Mouse (Mus musculus) hindbrain, embryonic 16.5 days (tissue): ENCODE data around the gene Deaf1. TPM values are rescaled to one million over a fixed set of nuclear protein-coding genes. Genes with fewer than 3 reads are reported as not detected.
A peak's percentile ranks its signal among the peaks of the same experiment; 100 is the strongest.

Source experiments
- ATAC-seq: fragments of 200-750 bp; cut with Nextera tagmentation; 2 replicates; pipeline ENCODE4 v1.8.0; 2017; ENCODE audit warnings: moderate TSS enrichment, moderate library complexity
- H3K27ac ChIP-seq: fragments of 300-500 bp; sonication (generic); 2 replicates; pipeline ENCODE4 v1.5.1; 2014; ENCODE audit warnings: low read depth, mild to moderate bottlenecking, control low read depth, low read length, moderate library complexity
- H3K27me3 ChIP-seq: fragments of 300-500 bp; sonication (generic); replicated peaks from 2 replicates; pipeline ENCODE4 v1.6.1; 2014; ENCODE audit warnings: low read length; ENCODE audit not compliant: control insufficient read depth, insufficient read depth
- H3K36me3 ChIP-seq: fragments of 300-500 bp; sonication (generic); 2 replicates; pipeline ENCODE4 v1.6.1; 2014; ENCODE audit warnings: mild to moderate bottlenecking, low read length, moderate library complexity, mixed read lengths; ENCODE audit not compliant: control insufficient read depth, insufficient read depth
- H3K4me1 ChIP-seq: fragments of 300-500 bp; sonication (generic); 2 replicates; pipeline ENCODE4 v1.6.1; 2014; ENCODE audit warnings: low read depth, low read length; ENCODE audit not compliant: control insufficient read depth, insufficient read depth
- H3K4me2 ChIP-seq: fragments of 300-500 bp; sonication (generic); 2 replicates; pipeline ENCODE4 v1.6.1; 2014; ENCODE audit warnings: mild to moderate bottlenecking, low read length, control low read depth, moderate library complexity
- H3K4me3 ChIP-seq: fragments of 300-500 bp; sonication (generic); 2 replicates; pipeline ENCODE4 v1.5.1; 2014; ENCODE audit warnings: mild to moderate bottlenecking, low read length, control low read depth, moderate library complexity
- H3K9ac ChIP-seq: fragments of 300-500 bp; sonication (generic); 2 replicates; pipeline ENCODE4 v1.6.1; 2014; ENCODE audit warnings: low read depth, mild to moderate bottlenecking, control low read depth, low read length, moderate library complexity
- H3K9me3 ChIP-seq: fragments of 300-500 bp; sonication (generic); 2 replicates; pipeline ENCODE4 v1.6.1; 2014; ENCODE audit warnings: mild to moderate bottlenecking, low read length, moderate library complexity; ENCODE audit not compliant: control insufficient read depth
- WGBS: fragments of 180-500 bp; shearing (Covaris S2); extraction: QIAGEN DNeasy Blood & Tissue Kit; methylation state at CpG from one replicate; pipeline ENCODE4 v1.1.7; 2014; 5-methylcytosine and 5-hydroxymethylcytosine counted together
- polyA plus RNA-seq: library from polyadenylated mRNA; unstranded; fragments of >200 nt; fragmentation: Nextera tagmentation; extraction: Ambion mirVana; gene quantifications from 2 replicates; pipeline ENCODE4 v1.2.1, GENCODE M21; 2015

Gene Deaf1
- polyA plus RNA-seq, 1 experiment from 2014 or later, result 202 TPM

DNA sequence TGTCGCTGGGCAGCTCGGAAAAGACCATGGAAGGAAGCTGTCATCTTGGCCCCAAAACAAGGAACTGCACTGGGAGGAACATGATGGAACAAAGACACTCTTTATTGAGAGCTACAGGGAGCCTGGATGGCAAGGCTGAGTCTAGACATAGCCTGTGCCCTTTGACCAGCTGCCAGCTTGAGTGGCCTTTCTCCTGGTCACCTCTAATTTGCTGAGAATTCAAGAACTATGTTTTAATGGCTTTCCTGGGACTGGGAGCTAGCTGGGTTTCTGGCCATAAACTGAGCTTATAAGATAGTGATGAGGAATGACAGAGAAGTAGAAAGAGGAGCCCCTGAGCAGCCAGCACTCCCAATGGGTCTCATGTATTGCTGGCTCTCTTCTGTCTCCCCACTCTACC, 15.7 kb upstream of the Deaf1 start:
- H3K4me3 ChIP-seq, result no peak overlapping the region
- H3K9me3 ChIP-seq, result no peaks in the 10 kb centered on the region
- H3K4me1 ChIP-seq, result 0 out of 2 replicates have a peak, but pooled peaks cover 3% of the 10 kb centered on the region
- ATAC-seq, result no peak
- H3K27me3 ChIP-seq, result no peaks in the 10 kb centered on the region
- no peak overlapping the region for H3K27ac ChIP-seq
- H3K36me3 ChIP-seq, result no peaks in the 10 kb centered on the region
- no peak overlapping the region for H3K9ac ChIP-seq
- H3K4me2 ChIP-seq, result no peak overlapping the region
- 76% methylated on average over 2 of the region's 2 CpGs for WGBS

DNA sequence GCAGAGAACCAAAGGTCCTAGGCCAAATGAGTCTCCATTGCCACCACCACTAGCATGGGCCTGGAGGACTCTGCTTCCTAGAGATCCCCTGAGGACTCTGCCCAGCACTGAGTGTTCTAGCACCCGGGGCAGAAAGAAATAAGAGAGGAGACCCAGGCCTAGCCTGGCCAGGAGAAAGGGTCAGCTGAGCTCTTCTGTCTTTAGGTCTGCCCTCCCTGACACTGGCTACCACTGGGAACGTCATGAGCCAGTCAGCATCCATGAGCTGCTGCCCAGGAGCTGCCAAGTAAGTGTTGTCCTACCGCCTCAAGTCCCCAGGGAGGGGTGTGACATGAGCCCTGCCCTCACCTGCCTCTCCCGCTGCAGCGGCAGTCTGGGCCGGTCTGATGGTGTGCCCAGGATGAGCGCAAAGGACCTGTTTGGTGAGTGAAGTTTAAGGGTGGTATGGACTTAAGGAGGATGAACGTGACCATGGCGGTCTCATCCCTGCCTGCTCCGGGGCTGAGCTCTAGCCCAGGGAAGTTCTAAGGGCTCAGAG, 14.3 kb upstream of the Deaf1 start:
- WGBS, result 82% methylated on average over 10 of the region's 10 CpGs
- H3K4me2 ChIP-seq, result no peak overlapping the region
- H3K4me1 ChIP-seq, result 0 out of 2 replicates have a peak, but pooled peaks cover 3% of the 10 kb centered on the region
- H3K27ac ChIP-seq, result no peak overlapping the region
- no peaks in the 10 kb centered on the region for H3K9me3 ChIP-seq
- no peak overlapping the region for H3K9ac ChIP-seq
- no peaks in the 10 kb centered on the region for H3K27me3 ChIP-seq
- 0 out of 2 replicates have a peak, but pooled peaks cover 2% of the 10 kb centered on the region for H3K36me3 ChIP-seq
- H3K4me3 ChIP-seq, result no peak overlapping the region
- ATAC-seq, result no peak

DNA sequence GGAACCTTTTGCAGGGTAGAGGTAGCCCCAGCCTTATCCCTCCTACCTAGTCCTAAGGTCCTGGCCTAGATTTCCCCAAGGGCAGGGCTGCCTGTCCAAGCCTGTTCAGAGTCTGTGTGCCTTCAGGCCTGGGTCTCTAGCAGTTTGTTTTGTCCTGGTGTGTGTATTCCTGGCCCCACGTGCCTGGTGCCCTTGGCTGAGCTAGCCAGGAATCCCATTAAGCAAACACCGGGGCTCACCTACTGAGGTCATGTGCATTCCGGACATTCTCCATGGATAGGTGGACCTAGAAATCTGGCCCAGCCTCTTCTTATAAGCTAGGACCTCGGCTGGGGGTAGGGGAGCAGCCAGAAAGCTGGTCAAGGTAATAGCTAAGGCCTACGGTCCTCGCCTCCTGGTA, 13.0 kb upstream of the Deaf1 start:
- Histone ChIP-seq H3K27ac (no peak overlapping the region), H3K9me3 (no peaks in the 10 kb centered on the region), H3K4me2 (no peak overlapping the region), H3K36me3 (peaks cover 6% of the 10 kb centered on the region; the same call in 1 of the 2 replicates), H3K4me3 (no peak overlapping the region), H3K9ac (no peak overlapping the region), H3K27me3 (no peaks in the 10 kb centered on the region), H3K4me1 (peaks cover 3% of the 10 kb centered on the region; the same call in 1 of the 2 replicates)
- no peak for ATAC-seq
- WGBS, result 84% methylated on average over 6 of the region's 6 CpGs

DNA sequence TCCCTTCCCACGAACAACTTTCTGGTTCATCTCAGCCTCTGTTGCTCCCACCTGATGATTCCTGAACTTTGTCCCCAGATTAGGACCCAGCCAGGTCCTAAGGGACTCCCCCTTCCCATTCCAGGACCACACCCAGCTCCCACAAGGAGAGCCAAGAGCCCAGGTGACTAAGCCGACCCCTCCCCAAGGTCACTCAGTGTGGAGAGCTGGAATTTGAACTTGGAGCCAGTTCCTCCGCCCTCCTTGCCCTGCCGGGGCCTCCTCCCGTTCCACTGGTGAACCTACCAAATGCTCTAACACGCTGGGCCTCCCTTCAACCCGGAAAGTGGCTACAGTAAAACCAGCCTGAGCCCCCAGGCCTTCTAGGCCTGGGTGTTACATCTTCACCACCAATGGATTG, 12.5 kb upstream of the Deaf1 start:
- 81% methylated on average over 7 of the region's 7 CpGs for WGBS
- no peak overlapping the region for H3K9ac ChIP-seq
- peaks cover 3% of the 10 kb centered on the region; the same call in 1 of the 2 replicates for H3K4me1 ChIP-seq
- no peaks in the 10 kb centered on the region for H3K9me3 ChIP-seq
- no peak overlapping the region for H3K4me3 ChIP-seq
- no peak overlapping the region for H3K27ac ChIP-seq
- H3K27me3 ChIP-seq, result no peaks in the 10 kb centered on the region
- ATAC-seq, result no peak
- H3K36me3 ChIP-seq, result peaks cover 6% of the 10 kb centered on the region; the same call in 1 of the 2 replicates
- no peak overlapping the region for H3K4me2 ChIP-seq

DNA sequence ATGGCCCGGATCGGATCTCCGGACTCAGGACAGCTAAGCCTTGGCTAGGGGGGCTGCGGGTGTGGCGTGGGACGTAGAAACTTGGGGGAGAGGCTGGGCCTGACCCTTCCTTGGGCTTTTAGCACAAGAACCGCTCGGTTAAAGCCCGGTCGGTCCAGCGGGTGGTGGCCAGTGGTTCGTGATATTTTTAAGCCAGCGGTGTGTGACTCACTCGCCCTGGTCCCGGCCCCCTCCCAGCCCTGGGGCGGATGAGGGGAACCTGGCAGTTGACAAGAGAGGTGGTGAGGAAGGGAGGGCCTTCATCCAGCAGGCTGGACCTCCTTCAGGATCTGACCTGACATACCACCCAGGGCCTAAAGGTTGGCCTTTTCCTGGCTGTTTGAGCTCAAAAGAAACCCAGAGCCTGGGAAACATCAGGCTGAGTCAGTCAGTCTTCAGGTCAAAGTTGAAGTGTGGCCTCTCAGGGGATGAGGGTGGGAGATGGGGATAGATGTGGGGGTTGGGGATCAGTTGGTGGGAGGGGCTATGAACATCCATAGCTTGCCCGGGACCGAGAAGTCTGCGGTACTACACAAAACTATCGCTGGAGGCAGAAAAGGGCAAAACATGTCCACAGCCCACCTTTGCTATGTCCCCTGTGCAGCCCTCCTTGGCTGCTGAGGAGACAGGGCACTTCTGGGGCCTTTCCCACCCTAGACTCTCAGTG, 11.9 kb upstream of the Deaf1 start:
- no peaks in the 10 kb centered on the region for H3K27me3 ChIP-seq
- H3K4me3 ChIP-seq, result no peak overlapping the region
- H3K4me2 ChIP-seq, result no peak overlapping the region; the same call in 1 of the 2 replicates
- no peaks in the 10 kb centered on the region for H3K9me3 ChIP-seq
- H3K27ac ChIP-seq, result no peak overlapping the region
- peaks cover 3% of the 10 kb centered on the region; the same call in 1 of the 2 replicates for H3K4me1 ChIP-seq
- peaks cover 6% of the 10 kb centered on the region; the same call in 1 of the 2 replicates for H3K36me3 ChIP-seq
- no peak for ATAC-seq
- 48% methylated on average over 19 of the region's 20 CpGs for WGBS
- H3K9ac ChIP-seq, result no peak overlapping the region; the same call in 1 of the 2 replicates

DNA sequence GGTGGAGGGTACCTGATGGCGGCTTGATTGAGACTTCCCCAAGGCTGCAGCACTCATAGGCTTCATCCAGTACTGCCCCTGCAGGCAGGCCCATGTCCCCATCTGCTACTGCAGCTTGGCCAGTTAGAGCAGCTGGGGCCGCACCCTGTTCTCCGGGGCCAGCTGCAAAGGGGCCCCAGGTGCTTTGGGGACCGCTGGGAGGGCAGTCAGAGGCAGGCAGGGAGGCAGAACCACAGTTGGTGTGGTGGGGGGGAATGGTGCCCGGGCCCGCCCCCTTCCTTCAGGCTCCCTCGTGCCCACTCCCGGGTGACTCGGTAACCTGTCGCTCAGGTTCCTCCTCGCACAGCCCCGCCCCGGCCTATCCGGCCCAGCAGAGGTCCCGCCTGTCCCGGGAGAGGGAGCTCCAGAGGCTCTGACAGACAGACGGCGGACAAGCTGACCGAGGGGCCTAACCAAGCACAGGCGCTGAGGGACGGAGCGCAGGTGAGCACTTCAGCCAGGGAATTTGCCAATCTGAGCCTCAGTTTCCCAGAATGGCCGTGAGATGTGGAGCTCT, 11.2 kb upstream of the Deaf1 start, which contains the start of gene Eps8l2:
Gene Eps8l2 (plus strand): TSS at position 305 of the 556 bp plus-strand sequence.
- no peaks in the 10 kb centered on the region for H3K9me3 ChIP-seq
- H3K36me3 ChIP-seq, result peaks cover 6% of the 10 kb centered on the region; the same call in 1 of the 2 replicates
- H3K4me3 ChIP-seq, result 0 out of 2 replicates have a peak within 1 kb of the TSS, but pooled peaks have one; percentile 6
- peak within 1 kb of the TSS; percentile 39 for H3K4me2 ChIP-seq
- ATAC-seq, result no peak
- H3K9ac ChIP-seq, result peak within 1 kb of the TSS; percentile 44; the same call in 1 of the 2 replicates
- H3K4me1 ChIP-seq, result peaks cover 3% of the 10 kb centered on the region; the same call in 1 of the 2 replicates
- H3K27me3 ChIP-seq, result no peaks in the 10 kb centered on the region
- H3K27ac ChIP-seq, result no peak within 1 kb of the TSS
- 3% methylated on average over 23 of the region's 23 CpGs for WGBS

DNA sequence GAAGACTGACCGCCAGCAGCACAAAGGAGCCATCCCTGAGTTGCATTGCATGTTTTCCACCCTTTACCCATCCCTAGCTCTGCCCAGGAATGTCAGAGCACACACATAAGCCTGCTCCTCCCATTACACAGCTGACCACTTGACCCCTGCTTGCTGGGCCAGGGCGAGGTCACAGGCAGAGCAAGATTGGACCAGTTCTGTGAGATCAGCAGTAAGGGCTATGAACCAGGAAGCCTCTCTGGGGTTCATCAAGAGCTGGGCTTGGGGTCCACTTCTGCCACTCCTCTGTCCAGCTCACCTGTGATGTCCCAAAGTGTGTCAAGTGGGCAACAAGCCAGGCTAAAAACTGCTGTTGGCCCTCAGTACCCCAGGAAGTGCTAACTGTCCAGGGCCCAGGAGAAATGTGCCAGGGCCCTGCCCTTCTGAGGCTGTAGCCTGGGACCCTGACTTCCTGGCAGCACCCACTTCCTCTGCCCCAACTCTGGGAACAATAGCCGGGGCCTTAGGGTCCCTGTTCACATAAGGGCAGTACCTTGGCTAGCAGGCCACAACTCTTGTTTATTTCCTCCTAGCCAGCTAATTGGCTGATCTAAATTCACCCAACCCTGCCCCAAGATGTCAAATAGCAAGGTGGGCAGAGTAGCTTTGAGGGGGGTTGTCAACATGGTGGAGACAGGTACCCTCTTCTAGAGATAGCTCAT, 10.4 kb upstream of the Deaf1 start:
- 89% methylated on average over 3 of the region's 3 CpGs for WGBS
- peaks cover 3% of the 10 kb centered on the region; the same call in 1 of the 2 replicates for H3K4me1 ChIP-seq
- no peak for ATAC-seq
- H3K4me2 ChIP-seq, result no peak overlapping the region
- H3K9ac ChIP-seq, result no peak overlapping the region
- no peaks in the 10 kb centered on the region for H3K9me3 ChIP-seq
- H3K27me3 ChIP-seq, result no peaks in the 10 kb centered on the region
- H3K4me3 ChIP-seq, result no peak overlapping the region
- no peak overlapping the region for H3K27ac ChIP-seq
- peaks cover 13% of the 10 kb centered on the region for H3K36me3 ChIP-seq

DNA sequence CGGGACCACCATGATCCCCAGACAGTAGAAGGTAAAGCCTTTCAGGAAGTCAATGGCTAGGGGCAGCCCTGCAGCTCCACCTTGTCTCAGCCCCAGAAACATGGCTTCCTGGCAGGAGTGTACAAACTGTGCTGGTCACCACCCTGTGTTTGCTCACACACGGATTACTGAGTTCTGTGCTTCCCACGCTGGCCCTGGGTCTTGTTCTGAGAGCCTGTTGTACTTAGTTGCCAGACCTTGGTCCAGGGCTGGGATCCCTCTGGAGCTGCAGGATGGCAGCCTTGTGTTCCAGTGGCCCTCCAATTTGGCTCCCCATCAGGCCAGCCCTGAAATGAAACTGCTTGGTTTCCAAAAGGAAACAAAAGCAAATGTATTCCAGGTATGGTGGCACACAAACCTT, 8.8 kb upstream of the Deaf1 start:
- Histone ChIP-seq H3K9me3 (no peaks in the 10 kb centered on the region), H3K4me1 (peaks cover 3% of the 10 kb centered on the region; the same call in 1 of the 2 replicates), H3K9ac (no peak overlapping the region), H3K27ac (no peak overlapping the region), H3K4me2 (no peak overlapping the region), H3K4me3 (no peak overlapping the region), H3K36me3 (peaks cover 16% of the 10 kb centered on the region), H3K27me3 (no peaks in the 10 kb centered on the region)
- ATAC-seq, result no peak
- 87% methylated on average over 3 of the region's 3 CpGs for WGBS
